Mouse (Mus musculus) embryonic facial prominence, embryonic 12.5 days (tissue): ENCODE results near the gene Nupr1. TPM values are rescaled to one million over a fixed set of nuclear protein-coding genes. Genes with fewer than 3 reads are reported as not detected.

Experiments used
- microRNA-seq: library from miRNA; unstranded; fragments of <30 nt; microRNA quantifications from one replicate; pipeline ENCODE4, GENCODE M21; 2017
- polyA plus RNA-seq: library from polyadenylated mRNA; unstranded; fragments of >200 nt; fragmentation: Nextera tagmentation; extraction: Ambion mirVana; gene quantifications from 2 replicates; pipeline ENCODE4 v1.2.1, GENCODE M21; 2016

Nupr1 gene
- polyA plus RNA-seq, 1 experiment from 2014 or later, result 5.6 TPM

Small RNA genes lying within 50 kb of the gene (microRNA-seq; reads per million reads assigned to microRNA genes)
- gene Mir7059, result 0.91 reads per million

Other genes starting within 250 kb of the Nupr1 start
- 3.1 and 3.2 TPM in 2 replicates for gene Nfatc2ip, start 234.1 kb downstream of the Nupr1 start, polyA plus RNA-seq
- not detected in 2 replicates for gene Cd19, start 216.0 kb downstream of the Nupr1 start, polyA plus RNA-seq
- 35.3 and 36.7 TPM in 2 replicates for gene Rabep2, start 202.1 kb downstream of the Nupr1 start, polyA plus RNA-seq
- 22.3 and 26.8 TPM in 2 replicates for gene Atp2a1, start 167.8 kb downstream of the Nupr1 start, polyA plus RNA-seq
- 60.2 and 62.6 TPM in 2 replicates for gene Sh2b1, start 155.4 kb downstream of the Nupr1 start, polyA plus RNA-seq
- 138 and 141 TPM in 2 replicates for gene Tufm, start 143.5 kb downstream of the Nupr1 start, polyA plus RNA-seq
- 62.9 and 64.0 TPM in 2 replicates for gene Atxn2l, start 127.4 kb downstream of the Nupr1 start, polyA plus RNA-seq
- 186 and 200 TPM in 2 replicates for gene Eif3c, start 64.5 kb downstream of the Nupr1 start, polyA plus RNA-seq
- gene Apobr, start 45.9 kb downstream of the Nupr1 start, polyA plus RNA-seq, result 0.59 and 0.96 TPM in 2 replicates
- 33.3 and 34.4 TPM in 2 replicates for gene Cln3, start 45.0 kb downstream of the Nupr1 start, polyA plus RNA-seq
- not detected in 2 replicates for gene Il27, start 35.9 kb downstream of the Nupr1 start, polyA plus RNA-seq
- gene Sgf29, start 18.4 kb upstream of the Nupr1 start, polyA plus RNA-seq, result 43.6 and 48.2 TPM in 2 replicates
- gene Sult1a1, start 45.6 kb upstream of the Nupr1 start, polyA plus RNA-seq, result 0.97 and 1.6 TPM in 2 replicates
- gene Bola2, start 64.5 kb upstream of the Nupr1 start, polyA plus RNA-seq, result 138 and 141 TPM in 2 replicates
- 13.4 and 13.5 TPM in 2 replicates for gene Slx1b, start 64.9 kb upstream of the Nupr1 start, polyA plus RNA-seq
- 37.8 and 39.0 TPM in 2 replicates for gene Coro1a, start 76.9 kb upstream of the Nupr1 start, polyA plus RNA-seq
- 52.2 and 54.5 TPM in 2 replicates for gene Mapk3, start 128.7 kb upstream of the Nupr1 start, polyA plus RNA-seq
- gene Gdpd3, start 135.5 kb upstream of the Nupr1 start, polyA plus RNA-seq, result 1.00 and 1.6 TPM in 2 replicates
- 118 and 119 TPM in 2 replicates for gene Ypel3, start 146.1 kb upstream of the Nupr1 start, polyA plus RNA-seq
- gene Tbx6, start 150.6 kb upstream of the Nupr1 start, polyA plus RNA-seq, result 0.61 and 0.85 TPM in 2 replicates
- gene Ppp4c, start 161.6 kb upstream of the Nupr1 start, polyA plus RNA-seq, result 362 and 385 TPM in 2 replicates
- gene Fam57b, start 166.8 kb upstream of the Nupr1 start, polyA plus RNA-seq, result 1.2 and 2.0 TPM in 2 replicates
- not detected in 2 replicates for gene 4930451I11Rik, start 200.8 kb upstream of the Nupr1 start, polyA plus RNA-seq
- gene Doc2a, start 216.6 kb upstream of the Nupr1 start, polyA plus RNA-seq, result 2.1 and 2.8 TPM in 2 replicates
- 43.7 and 45.6 TPM in 2 replicates for gene Hirip3, start 231.1 kb upstream of the Nupr1 start, polyA plus RNA-seq
- gene Ino80e, start 231.5 kb upstream of the Nupr1 start, polyA plus RNA-seq, result 96.7 and 99.6 TPM in 2 replicates